Mouse (Mus musculus): ENCODE data around the gene Arhgap22.

Arhgap22 gene

GRCm38 (mm10) chr14:33335733-33336132 is 121.9 kb downstream of the Arhgap22 start:
- DNase-seq = no peak

- DNase-seq = no peak
These were observed 124.9 kb downstream of the Arhgap22 start for GRCm38 (mm10) chr14:33338684-33339083.

- DNase-seq = no peak
These were observed 129.4 kb downstream of the Arhgap22 start for GRCm38 (mm10) chr14:33343131-33343725.

- no peak for DNase-seq
These were observed 132.7 kb downstream of the Arhgap22 start for GRCm38 (mm10) chr14:33346546-33346945.

- DNase-seq = no peak
These were observed 133.9 kb downstream of the Arhgap22 start for GRCm38 (mm10) chr14:33347738-33348137.

- no peak for DNase-seq
These were observed 134.3 kb downstream of the Arhgap22 start for GRCm38 (mm10) chr14:33348146-33348545.

GRCm38 (mm10) chr14:33351019-33351418 is 137.2 kb downstream of the Arhgap22 start:
- DNase-seq = no peak

GRCm38 (mm10) chr14:33351984-33352722 is 138.3 kb downstream of the Arhgap22 start:
- DNase-seq = no peak

GRCm38 (mm10) chr14:33352890-33353289 is 139.1 kb downstream of the Arhgap22 start:
- no peak for DNase-seq

GRCm38 (mm10) chr14:33355276-33355675 is 141.4 kb downstream of the Arhgap22 start:
- DNase-seq = no peak

- DNase-seq = no peak
These were observed 144.0 kb downstream of the Arhgap22 start for GRCm38 (mm10) chr14:33357600-33358368.

- no peak for DNase-seq
These were observed 145.1 kb downstream of the Arhgap22 start for GRCm38 (mm10) chr14:33358891-33359290.

GRCm38 (mm10) chr14:33361546-33361945 is 147.7 kb downstream of the Arhgap22 start:
- no peak for DNase-seq

GRCm38 (mm10) chr14:33362122-33362521 is 148.3 kb downstream of the Arhgap22 start:
- no peak for DNase-seq

GRCm38 (mm10) chr14:33362807-33363206 is 149.0 kb downstream of the Arhgap22 start:
- no peak for DNase-seq

- no peak for DNase-seq
These were observed 149.8 kb downstream of the Arhgap22 start for GRCm38 (mm10) chr14:33363611-33364010.

GRCm38 (mm10) chr14:33364061-33364460 is 150.2 kb downstream of the Arhgap22 start:
- DNase-seq = no peak

- peak; percentile 18 for DNase-seq
These were observed 153.3 kb downstream of the Arhgap22 start for GRCm38 (mm10) chr14:33366891-33367777.

- DNase-seq = peak; percentile 3
These were observed 155.5 kb downstream of the Arhgap22 start for GRCm38 (mm10) chr14:33369375-33369774.

GRCm38 (mm10) chr14:33370056-33370455 is 156.2 kb downstream of the Arhgap22 start:
- DNase-seq = no peak

GRCm38 (mm10) chr14:33371248-33371647 is 157.4 kb downstream of the Arhgap22 start:
- peak; percentile 71 for DNase-seq

- DNase-seq = no peak
These were observed 159.4 kb downstream of the Arhgap22 start for GRCm38 (mm10) chr14:33373271-33373670.

GRCm38 (mm10) chr14:33374089-33374488 is 160.3 kb downstream of the Arhgap22 start:
- DNase-seq = no peak

Measured in right cerebral cortex, postnatal 4 days (tissue).